Mouse (Mus musculus): Measurements from ENCODE around the gene B3galt4.
"Not testable (repeated sequence)": the region's sequence is repeated elsewhere in the genome, so short reads cannot be mapped to it uniquely, and the experiment has no call there.

- TF ChIP-seq CTCF (IDR thresholded peaks at IDR 0.05; ENCODE audit: insufficient read depth, low read length); POLR2A (IDR thresholded peaks at IDR 0.05; ENCODE audit: borderline replicate concordance, extremely low read depth, low read depth, low read length): not testable (repeated sequence)
Observed at GRCm38 (mm10) chr17:33952015-33952414, 727 bp upstream of the B3galt4 start.
